Mouse (Mus musculus): Measurements from ENCODE around the gene Cyb561a3. TPM values are rescaled to one million over a fixed set of nuclear protein-coding genes. Genes with fewer than 3 reads are reported as not detected.
"Not testable (repeated sequence)": the region's sequence is repeated elsewhere in the genome, so short reads cannot be mapped to it uniquely, and the experiment has no call there.

The Cyb561a3 gene
- 14.5 and 18.0 TPM in 2 replicates for polyA plus RNA-seq (2015; fragmentation: Nextera tagmentation; extraction: Ambion mirVana)

GRCm38 (mm10) chr19:10576690-10577561, at the start of gene Cyb561a3, which contains the start of gene Tmem138:
Gene Cyb561a3, plus strand, starts transcription at chr19:10577172.
Gene Tmem138, minus strand, starts transcription at chr19:10577362.
- Histone ChIP-seq H3K4me3 (replicated peaks) (peak within 1 kb of the TSS; percentile 76), H3K27me3 (no peaks in the 10 kb centered on the region), H3K27ac (replicated peaks) (peak within 1 kb of the TSS; percentile 86), H3K4me2 (peak within 1 kb of the TSS; percentile 83), H3K9me3 (replicated peaks) (no peaks in the 10 kb centered on the region), H3K36me3 (replicated peaks) (peaks cover 34% of the 10 kb centered on the region), H3K9ac (peak within 1 kb of the TSS; percentile 84), H3K4me1 (replicated peaks) (peaks cover 30% of the 10 kb centered on the region)
- ATAC-seq (ENCODE audit: insufficient read depth) = peak; percentile 92
- under 1% methylated on average over 44 of the region's 44 CpGs for WGBS (ENCODE audit: insufficient replicate concordance)

- Histone ChIP-seq H3K27me3 (no peaks in the 10 kb centered on the region), H3K9ac (no peak overlapping the region), H3K9me3 (replicated peaks) (no peaks in the 10 kb centered on the region), H3K4me3 (replicated peaks) (no peak overlapping the region), H3K4me1 (replicated peaks) (peaks cover 20% of the 10 kb centered on the region), H3K4me2 (no peak overlapping the region), H3K27ac (replicated peaks) (no peak overlapping the region), H3K36me3 (replicated peaks) (peaks cover 70% of the 10 kb centered on the region)
- 84% methylated on average over 1 of the region's 1 CpGs for WGBS (ENCODE audit: insufficient replicate concordance)
- ATAC-seq (ENCODE audit: insufficient read depth) = no peak
Measured at GRCm38 (mm10) chr19:10530082-10530481, 46.9 kb upstream of the Cyb561a3 start.

DNA sequence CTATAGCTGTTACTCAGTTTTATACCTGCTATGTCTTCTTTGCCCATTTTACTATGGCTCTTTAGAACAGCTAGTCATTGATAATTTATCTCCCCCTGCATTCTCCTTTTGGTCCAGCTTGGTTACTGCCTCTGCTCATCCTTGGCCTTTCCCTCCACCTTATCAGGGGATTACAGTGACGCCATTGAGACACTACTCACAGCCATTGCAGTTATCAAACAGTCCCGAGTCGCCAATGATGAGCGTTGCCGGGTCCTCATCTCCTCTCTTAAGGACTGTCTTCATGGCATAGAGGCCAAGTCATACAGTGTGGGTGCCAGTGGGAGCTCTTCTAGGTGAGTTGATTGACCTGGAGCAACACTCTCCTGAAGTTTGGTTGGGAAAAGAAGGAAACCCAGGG, 37.5 kb upstream of the Cyb561a3 start:
- H3K27me3 ChIP-seq = no peaks in the 10 kb centered on the region
- no peak overlapping the region; the same call in 1 of the 2 replicates for H3K4me2 ChIP-seq
- whole genome bisulfite sequencing (ENCODE audit: insufficient replicate concordance) = 33% methylated on average over 5 of the region's 5 CpGs
- H3K4me1 ChIP-seq (replicated peaks) = peaks cover 12% of the 10 kb centered on the region
- H3K27ac ChIP-seq (replicated peaks) = peak overlapping the region; percentile 51; the same call in 1 of the 2 replicates
- H3K9ac ChIP-seq = no peak overlapping the region
- H3K9me3 ChIP-seq (replicated peaks) = no peaks in the 10 kb centered on the region
- peaks cover 92% of the 10 kb centered on the region for H3K36me3 ChIP-seq (replicated peaks)
- H3K4me3 ChIP-seq (replicated peaks) = no peak overlapping the region
- peak; percentile 89 for ATAC-seq (ENCODE audit: insufficient read depth)

GRCm38 (mm10) chr19:10555624-10556510, 21.1 kb upstream of the Cyb561a3 start, which contains the start of gene Tmem216:
Gene Tmem216, minus strand, starts transcription at chr19:10556238.
- Histone ChIP-seq H3K4me1 (replicated peaks) (peaks cover 20% of the 10 kb centered on the region), H3K4me3 (replicated peaks) (peak within 1 kb of the TSS; percentile 77), H3K9ac (peak within 1 kb of the TSS; percentile 71), H3K4me2 (peak within 1 kb of the TSS; percentile 85), H3K9me3 (replicated peaks) (no peaks in the 10 kb centered on the region), H3K27me3 (no peaks in the 10 kb centered on the region), H3K27ac (replicated peaks) (peak within 1 kb of the TSS; percentile 76), H3K36me3 (replicated peaks) (peaks cover 15% of the 10 kb centered on the region)
- peak; percentile 97 for ATAC-seq (ENCODE audit: insufficient read depth)
- 2% methylated on average over 43 of the region's 43 CpGs for WGBS (ENCODE audit: insufficient replicate concordance)

GRCm38 (mm10) chr19:10557001-10557400, 20.0 kb upstream of the Cyb561a3 start:
- Histone ChIP-seq H3K36me3 (replicated peaks) (peaks cover 4% of the 10 kb centered on the region; the same call in 1 of the 2 replicates), H3K27ac (replicated peaks) (peak overlapping the region; percentile 76; the same call in 1 of the 2 replicates), H3K4me3 (replicated peaks) (no peak overlapping the region), H3K4me2 (no peak overlapping the region), H3K4me1 (replicated peaks) (peaks cover 20% of the 10 kb centered on the region), H3K27me3 (no peaks in the 10 kb centered on the region), H3K9ac (no peak overlapping the region), H3K9me3 (replicated peaks) (no peaks in the 10 kb centered on the region)
- 43% methylated on average over 2 of the region's 2 CpGs for WGBS (ENCODE audit: insufficient replicate concordance)
- ATAC-seq (ENCODE audit: insufficient read depth) = no peak

DNA sequence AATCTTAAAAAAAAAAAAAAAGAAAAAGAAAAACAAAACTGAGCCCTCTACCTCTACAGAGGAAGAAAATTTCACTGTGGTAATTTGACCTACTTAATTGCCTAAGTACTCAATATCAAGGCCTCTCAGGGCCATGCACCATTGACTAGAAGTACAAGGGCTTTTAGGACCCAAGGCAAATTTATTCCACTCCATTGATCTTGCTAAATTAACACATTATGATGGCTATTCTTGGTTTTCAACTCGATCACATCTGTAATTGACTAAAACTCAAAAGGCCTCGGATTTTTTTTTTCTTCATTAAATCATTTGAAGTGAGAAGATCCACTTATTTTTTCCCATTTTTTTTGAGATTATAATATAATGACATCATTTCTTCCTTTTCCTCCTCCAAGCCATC, 19.5 kb upstream of the Cyb561a3 start:
- Histone ChIP-seq H3K4me2 (no peak overlapping the region), H3K27me3 (no peaks in the 10 kb centered on the region), H3K4me3 (replicated peaks) (no peak overlapping the region), H3K36me3 (replicated peaks) (no peaks in the 10 kb centered on the region; the same call in 1 of the 2 replicates), H3K9me3 (replicated peaks) (no peaks in the 10 kb centered on the region), H3K4me1 (replicated peaks) (peaks cover 20% of the 10 kb centered on the region), H3K9ac (no peak overlapping the region), H3K27ac (replicated peaks) (no peak overlapping the region)
- 58% methylated on average over 2 of the region's 2 CpGs for WGBS (ENCODE audit: insufficient replicate concordance)
- no peak for ATAC-seq (ENCODE audit: insufficient read depth)

DNA sequence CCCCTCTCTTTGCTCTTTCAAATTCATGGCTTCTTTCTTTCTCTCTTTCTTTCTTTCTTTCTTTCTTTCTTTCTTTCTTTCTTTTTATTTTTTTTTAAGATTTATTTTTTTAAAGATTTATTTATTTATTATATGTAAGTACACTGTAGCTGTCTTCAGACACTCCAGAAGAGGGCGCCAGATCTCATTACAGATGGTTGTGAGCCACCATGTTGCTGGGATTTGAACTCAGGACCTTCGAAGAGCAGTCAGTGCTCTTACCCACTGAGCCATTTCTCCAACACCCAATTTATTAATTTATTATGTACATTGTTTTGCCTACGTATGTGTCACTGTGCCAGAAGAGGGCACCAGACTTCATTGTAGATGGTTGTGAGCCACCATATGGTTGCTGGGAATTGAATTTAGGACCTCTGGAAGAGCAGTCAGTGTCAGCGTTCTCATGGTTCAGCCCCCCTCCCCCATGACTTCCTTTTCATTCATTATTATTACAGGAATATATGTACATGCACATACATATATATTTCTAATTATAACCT, 19.1 kb upstream of the Cyb561a3 start:
- H3K4me3 ChIP-seq (replicated peaks); H3K27ac ChIP-seq (replicated peaks); ATAC-seq (ENCODE audit: insufficient read depth); H3K27me3 ChIP-seq; H3K9me3 ChIP-seq (replicated peaks); H3K36me3 ChIP-seq (replicated peaks); H3K9ac ChIP-seq; H3K4me2 ChIP-seq: not testable (repeated sequence)
- peaks cover 20% of the 10 kb centered on the region for H3K4me1 ChIP-seq (replicated peaks)
- WGBS (ENCODE audit: insufficient replicate concordance) = 48% methylated on average over 4 of the region's 4 CpGs

GRCm38 (mm10) chr19:10560108-10560507, 16.9 kb upstream of the Cyb561a3 start:
- Histone ChIP-seq H3K27me3 (no peaks in the 10 kb centered on the region), H3K4me3 (replicated peaks) (no peak overlapping the region), H3K9ac (no peak overlapping the region), H3K36me3 (replicated peaks) (no peaks in the 10 kb centered on the region), H3K4me2 (no peak overlapping the region), H3K4me1 (replicated peaks) (peaks cover 13% of the 10 kb centered on the region), H3K27ac (replicated peaks) (no peak overlapping the region), H3K9me3 (replicated peaks) (no peaks in the 10 kb centered on the region)
- 48% methylated on average over 5 of the region's 5 CpGs for WGBS (ENCODE audit: insufficient replicate concordance)
- ATAC-seq (ENCODE audit: insufficient read depth) = no peak

DNA sequence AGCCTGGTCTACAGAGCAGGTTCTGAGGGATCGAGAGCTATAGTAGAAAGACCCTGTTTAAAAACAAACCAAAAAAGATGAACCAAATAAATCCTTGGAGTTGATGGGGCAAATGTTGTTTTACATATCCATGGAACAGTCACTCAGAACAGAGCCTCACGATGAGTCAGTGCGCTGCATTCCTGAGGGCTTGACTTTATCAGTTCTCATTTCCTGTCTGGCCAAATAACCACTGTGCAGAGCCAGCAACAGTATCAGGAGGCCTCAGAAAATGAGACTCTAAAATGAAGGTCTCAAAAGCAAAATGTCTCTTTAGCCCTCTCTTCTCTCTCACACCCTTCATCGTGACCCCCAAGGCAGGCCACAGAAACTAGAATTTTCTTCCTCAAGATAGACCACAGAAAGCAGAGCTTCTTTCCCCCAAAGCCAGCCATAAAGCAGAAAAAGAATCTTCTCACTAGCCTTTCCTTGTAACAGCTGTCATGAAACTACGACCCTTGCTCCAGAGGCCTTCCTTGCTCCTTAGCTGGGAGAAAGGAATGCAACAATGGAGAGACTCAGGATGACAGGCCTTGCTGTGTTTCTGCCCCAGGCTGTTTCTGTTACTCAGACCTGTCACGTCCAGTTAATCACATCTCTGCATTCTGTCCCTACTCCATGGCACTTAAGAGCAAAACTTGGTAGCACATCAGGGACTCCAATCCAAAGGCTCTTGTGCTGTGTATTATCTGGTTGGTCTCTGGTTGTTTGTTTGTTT, 15.2 kb upstream of the Cyb561a3 start:
- no peaks in the 10 kb centered on the region for H3K9me3 ChIP-seq (replicated peaks)
- H3K4me3 ChIP-seq (replicated peaks) = no peak overlapping the region
- ATAC-seq (ENCODE audit: insufficient read depth) = no peak
- no peak overlapping the region for H3K4me2 ChIP-seq
- 34% methylated on average over 6 of the region's 6 CpGs for WGBS (ENCODE audit: insufficient replicate concordance)
- peaks cover 5% of the 10 kb centered on the region for H3K4me1 ChIP-seq (replicated peaks)
- no peak overlapping the region for H3K9ac ChIP-seq
- peak overlapping the region; percentile 29; the same call in 1 of the 2 replicates for H3K27ac ChIP-seq (replicated peaks)
- no peaks in the 10 kb centered on the region for H3K27me3 ChIP-seq
- no peaks in the 10 kb centered on the region for H3K36me3 ChIP-seq (replicated peaks)

DNA sequence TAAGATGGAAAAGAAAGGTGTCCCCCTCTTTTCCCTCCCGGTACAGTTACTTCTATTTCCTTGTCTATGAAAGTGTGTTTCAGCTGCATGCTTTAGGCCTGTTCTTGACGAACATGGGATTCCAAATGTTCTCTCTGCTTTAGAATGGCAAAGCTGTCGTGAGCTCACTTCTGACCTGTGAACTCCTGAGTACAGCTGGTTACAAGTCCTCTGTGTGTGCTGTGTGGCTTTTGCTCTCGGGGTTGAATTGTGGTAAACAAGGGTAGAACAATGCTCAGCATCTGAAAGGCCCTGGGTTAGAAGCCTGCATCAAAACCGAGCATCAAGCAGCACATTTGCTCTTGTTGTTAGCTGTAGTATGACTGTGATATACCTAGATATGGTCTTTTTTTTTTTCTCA, 14.6 kb upstream of the Cyb561a3 start:
- H3K27ac ChIP-seq (replicated peaks) = peak overlapping the region; percentile 29; the same call in 1 of the 2 replicates

More for the DNA sequence above, 14.6 kb upstream of the Cyb561a3 start:
- H3K27me3 ChIP-seq = no peaks in the 10 kb centered on the region
- no peaks in the 10 kb centered on the region for H3K9me3 ChIP-seq (replicated peaks)
- no peaks in the 10 kb centered on the region for H3K36me3 ChIP-seq (replicated peaks)
- H3K4me3 ChIP-seq (replicated peaks) = no peak overlapping the region
- no peak overlapping the region for H3K9ac ChIP-seq
- no peak for ATAC-seq (ENCODE audit: insufficient read depth)
- WGBS (ENCODE audit: insufficient replicate concordance) = 50% methylated on average over 5 of the region's 5 CpGs
- H3K4me2 ChIP-seq = no peak overlapping the region
- H3K4me1 ChIP-seq (replicated peaks) = peaks cover 5% of the 10 kb centered on the region; the same call in 1 of the 2 replicates

Measured in liver, embryonic 15.5 days (tissue).